Mouse (Mus musculus): ENCODE measurements around the gene Stk16.

The Stk16 gene

DNA sequence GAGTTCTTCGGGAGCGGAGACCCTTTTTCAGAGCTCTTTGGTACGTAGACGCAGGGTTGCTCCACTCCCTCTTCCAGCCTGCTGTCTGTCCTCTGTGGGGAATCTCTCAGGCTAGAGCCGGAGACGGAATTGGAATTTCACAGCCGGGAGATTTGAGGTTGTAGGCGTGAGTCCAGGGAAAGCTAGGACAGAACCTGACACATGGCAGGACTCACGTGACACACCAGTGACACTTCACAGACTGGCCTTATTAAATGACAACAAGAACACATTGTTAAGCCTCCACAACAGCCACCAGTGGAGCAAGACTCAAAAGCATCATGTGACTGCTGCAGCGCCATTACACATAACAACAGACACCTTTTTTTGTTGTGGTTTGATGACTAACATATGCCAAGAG, 29.0 kb downstream of the Stk16 start:
- WGBS: 52% methylated on average over 10 of the region's 10 CpGs

DNA sequence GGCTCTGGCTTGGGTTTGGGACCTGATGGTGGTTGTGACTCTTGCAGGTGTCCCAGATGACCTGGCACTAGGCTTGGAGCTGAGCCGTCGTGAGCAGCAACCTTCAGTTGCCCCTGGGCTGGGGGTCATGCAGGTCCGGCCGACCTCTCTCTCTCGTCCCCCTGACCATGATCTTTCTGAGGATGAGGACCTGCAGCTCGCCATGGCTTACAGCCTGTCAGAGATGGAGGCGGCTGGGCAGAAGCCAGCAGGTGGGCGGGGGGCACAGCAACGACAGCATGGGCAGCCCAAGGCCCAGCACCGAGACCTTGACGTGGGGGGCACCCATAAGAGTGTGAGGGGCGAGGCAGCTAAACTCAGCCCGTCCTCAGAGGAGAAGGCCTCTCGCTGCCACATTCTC, 32.8 kb downstream of the Stk16 start:
- 85% methylated on average over 14 of the region's 14 CpGs for WGBS

DNA sequence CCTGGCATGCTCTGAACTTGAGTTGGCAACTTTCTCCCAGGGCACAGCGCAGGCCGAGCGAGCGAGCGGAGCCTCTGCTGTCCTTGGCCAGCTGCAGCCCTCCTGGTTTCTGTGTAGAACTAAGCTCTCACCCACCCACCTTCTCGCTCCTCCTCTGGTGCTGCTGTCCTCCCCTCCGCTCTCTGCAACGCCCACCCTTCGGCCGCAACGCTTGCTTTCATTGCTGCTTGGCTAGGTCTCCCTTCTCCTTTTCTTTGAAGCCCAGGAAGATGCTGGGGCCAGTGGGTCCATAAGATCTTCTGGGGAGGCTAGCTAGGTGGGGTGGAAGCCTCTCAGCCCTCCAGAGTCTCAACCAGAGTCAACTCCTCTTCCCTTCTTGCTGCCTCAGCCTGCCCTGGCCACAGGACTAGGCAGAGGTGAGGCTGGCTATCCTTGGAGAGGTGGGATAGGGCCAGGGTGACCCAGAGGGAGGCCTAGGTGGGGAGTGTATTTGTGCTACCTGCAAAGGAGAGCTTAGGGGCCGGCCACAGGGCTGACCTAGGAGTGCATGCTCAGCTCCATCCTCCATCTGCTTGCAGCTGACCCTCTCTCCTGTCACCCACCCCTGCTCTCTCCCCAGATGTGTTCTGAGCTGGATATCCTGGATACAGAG, 33.7 kb downstream of the Stk16 start:
- WGBS: 58% methylated on average over 12 of the region's 12 CpGs

DNA sequence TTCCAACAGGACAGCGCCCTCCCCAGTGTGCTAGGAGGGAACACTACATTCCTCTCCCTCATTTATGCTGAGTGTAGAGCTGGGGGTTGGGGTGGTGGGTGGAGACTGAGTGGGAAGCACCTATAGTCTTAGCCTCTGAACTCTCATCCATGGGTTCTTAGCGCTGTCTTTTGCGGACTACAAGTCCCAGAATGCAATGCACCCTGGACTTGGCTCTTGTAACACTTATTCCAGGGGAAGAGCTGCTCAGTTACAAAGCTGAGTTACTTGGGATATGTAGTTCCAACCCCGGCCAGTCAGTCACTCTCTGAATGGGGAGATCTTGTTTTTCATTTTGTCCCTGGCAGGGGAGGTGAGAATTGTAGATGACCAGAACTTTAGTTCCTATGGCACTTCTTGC, 34.2 kb downstream of the Stk16 start:
- 20% methylated on average over 4 of the region's 4 CpGs for WGBS

DNA sequence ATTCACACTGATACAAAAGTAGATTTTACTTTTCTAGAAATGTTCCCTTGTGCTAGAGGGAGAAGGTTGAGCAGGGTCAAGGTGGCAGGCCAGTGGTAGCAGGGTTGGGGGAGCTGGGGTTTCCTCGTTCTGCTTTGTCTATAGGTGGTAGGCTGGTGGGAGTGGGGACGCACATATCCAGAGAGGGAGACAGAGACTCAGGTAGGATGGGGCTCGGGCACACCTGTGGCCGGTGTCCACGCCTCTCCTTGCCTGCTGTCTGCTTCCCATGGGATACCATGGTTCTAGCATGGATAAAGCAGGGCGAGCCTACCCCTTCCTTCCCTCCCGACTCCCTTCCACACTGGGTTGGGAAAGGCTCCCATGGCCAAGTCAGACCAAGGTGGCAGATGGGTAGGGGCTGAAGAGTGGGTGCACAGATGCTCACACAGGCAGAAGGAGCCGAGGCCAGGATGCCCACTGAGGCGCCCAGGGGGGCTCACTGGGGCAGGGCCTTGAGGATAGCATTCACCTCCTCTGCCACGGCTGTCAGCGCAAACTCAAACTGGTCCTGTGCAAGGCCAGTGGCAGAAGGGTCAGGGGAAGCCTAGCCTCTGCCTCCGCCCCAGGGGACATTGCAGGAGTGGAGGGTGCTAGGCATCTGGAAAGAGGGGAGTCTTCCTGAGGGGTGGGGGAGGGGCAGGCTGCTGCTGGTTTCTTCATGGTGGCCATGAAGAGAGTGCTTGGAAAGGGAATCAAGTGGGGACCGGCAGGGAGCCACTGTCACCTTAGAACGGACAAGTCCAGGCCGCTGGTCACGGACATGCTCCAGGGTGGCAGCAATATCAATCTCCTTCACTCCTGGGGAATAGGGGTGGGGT, 36.7 kb downstream of the Stk16 start:
- WGBS: 70% methylated on average over 16 of the region's 16 CpGs

DNA sequence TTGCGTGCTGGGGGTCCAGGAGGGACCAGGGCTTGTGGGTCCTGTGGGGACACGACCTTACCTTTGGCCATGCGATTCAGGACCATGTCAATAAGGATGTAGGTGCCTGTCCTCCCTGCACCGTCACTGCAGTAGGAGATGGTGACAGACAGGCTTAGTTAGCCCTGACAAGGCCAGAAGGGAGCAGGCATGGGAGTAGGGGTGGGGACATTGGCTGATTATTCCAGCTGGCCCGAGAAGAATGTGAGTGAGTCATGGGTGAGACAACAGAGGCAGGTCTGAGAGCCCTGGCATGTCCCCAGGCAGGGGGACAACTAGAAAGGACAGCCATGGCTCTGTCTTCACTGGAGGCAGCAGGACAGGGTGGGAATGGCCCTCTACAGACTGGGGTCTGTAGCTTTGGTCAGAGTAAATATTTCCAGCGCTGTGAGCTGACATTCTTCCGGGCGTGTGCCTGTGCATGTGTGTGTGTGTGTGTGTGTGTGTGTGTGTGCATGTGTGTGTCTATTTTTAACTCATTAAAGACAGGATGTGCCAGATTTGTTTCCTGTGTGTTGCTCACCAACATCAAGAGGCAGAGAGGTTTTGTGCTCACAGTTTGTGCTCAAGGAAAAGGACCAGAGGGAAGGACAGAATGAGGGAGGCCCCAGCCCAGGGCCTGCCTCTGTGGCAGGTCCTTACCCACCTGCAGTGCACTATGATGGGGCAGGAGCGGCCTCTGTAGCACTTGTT, 37.6 kb downstream of the Stk16 start:
- 39% methylated on average over 9 of the region's 9 CpGs for WGBS

DNA sequence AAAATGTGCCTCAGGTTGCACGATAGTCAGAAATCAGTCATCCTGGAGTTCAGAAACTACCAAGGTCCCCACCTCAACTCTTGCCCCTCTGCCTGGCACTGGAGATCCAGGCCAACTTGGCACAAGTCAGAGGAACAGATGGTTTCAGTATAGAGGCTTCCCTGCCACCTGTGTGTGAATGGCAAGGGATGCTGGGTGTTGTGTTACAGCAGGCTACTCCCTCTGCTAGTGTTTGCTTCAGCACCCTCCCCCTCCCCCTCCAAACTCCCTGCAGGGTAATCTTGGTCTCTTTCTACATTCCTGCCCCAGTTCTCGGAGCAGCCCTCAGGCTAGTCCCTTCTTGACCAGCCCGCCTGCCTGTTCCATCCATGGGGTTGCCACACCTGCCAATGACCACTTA, 39.9 kb downstream of the Stk16 start:
- WGBS: 68% methylated on average over 3 of the region's 3 CpGs

DNA sequence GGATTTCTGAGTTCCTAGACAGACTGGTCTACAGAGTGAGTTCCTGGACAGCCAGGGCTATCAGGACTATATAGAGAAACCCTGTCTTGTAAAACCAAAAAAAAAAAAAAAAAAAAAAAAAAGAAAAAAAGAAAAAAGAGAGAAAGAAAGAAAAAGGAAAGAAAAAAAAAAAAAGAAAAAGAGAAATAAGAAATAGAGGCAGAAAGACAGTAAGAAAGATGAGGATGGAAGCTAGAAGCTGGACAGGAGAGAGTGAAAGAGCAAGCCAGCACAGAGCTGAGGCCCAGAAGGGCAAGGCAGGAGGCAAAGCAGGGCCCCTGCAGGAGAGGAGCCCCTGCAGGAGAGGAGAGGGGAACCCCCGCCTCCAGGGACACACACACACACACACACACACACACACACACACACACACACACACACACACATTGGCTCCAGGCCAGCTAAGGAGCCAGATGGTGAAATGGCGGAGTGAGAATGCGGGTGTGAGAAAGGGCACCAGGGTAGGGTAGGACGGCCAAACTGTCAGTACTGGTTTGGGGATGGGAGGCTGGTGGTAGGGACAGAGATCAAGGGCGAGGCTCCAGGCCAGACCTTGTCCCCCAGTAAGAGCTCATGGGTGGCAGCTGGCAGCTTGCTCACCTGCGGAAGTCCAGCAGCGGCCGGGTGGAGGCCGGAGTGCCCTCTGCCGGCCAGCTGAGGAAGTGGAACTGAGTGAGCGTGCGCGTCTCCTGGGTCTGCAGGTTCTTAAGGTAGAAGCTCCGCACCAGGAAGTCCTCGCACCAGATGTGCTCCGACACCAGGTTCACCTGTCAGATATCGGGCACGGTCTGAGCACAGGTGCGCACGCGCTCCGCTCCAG, 40.7 kb downstream of the Stk16 start:
- WGBS: 10% methylated on average over 21 of the region's 22 CpGs

DNA sequence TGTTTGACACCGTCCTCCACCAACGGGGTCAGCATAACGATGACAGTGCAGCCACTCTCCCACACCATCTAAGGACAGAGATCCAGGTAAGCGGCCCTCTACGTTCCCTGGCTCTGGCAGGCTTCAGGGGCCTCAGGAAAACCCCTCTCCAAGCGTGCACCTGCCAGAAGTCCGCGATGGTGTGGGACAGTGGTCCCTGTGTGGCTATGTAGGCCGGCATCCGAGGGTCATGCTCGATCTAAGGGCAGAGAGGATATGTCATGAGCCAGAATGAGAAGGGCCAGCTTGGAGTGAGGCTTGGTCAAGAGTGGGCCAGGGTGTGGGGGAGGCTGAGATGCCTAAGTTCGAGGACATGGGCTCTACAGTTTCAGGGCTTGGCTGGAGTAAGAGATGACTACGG, 41.7 kb downstream of the Stk16 start:
- 75% methylated on average over 13 of the region's 13 CpGs for WGBS

DNA sequence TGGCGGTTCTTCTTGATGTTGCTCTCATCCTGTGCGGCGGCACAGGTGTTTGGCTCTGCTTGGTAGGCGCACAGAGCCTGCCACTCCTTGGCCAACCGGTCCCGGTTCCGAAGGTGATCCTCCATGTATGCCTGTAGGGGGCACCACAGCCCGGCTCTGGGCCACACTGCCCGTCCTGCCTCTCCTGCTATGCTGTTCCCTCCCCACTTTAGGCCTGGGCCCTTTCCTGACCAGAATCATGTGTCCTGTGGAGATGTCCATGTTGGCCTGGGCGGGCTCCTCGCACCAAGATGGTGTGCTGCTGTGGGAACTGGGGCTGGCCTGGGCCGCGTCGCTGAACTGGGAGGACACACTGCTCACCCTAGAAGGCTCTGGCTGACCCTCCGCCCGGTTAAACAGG, 42.4 kb downstream of the Stk16 start:
- 70% methylated on average over 16 of the region's 16 CpGs for WGBS

DNA sequence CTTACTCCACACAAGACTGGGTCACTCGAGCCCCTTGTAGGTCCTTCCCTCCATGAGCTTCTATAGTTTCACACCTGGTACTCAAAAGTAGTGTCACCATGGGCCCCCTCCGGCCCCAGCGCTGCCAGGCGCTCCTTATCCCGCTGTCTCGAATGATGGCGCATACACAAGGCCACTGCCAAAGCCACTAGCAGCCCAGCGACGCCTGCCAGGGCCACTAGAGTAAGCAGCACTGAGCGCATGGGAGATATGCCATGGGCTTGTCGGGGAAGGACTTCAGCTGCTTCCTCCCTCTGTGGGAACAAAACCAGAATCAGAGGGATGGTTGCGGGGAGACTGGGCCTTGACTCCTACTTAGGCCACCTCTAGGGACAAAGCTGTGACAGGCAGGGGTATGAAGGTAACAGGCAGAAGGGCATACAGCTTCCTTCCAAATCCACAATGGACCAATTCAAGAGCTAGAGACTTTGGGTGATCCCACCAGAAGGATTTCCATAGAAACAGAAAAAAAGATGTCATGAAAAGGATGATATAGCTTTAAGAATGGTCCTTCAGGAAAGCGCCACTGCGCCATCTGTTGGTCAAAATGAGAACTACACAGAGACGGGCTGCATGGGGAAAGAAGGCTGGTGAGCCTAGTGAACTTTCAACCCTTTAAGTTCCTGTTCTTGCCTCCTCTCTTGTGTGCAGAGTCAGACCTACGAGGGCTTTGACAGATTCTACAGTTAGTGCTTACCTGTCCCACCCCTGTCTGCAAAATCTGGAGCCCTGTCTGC, 43.4 kb downstream of the Stk16 start:
- 52% methylated on average over 16 of the region's 16 CpGs for WGBS

DNA sequence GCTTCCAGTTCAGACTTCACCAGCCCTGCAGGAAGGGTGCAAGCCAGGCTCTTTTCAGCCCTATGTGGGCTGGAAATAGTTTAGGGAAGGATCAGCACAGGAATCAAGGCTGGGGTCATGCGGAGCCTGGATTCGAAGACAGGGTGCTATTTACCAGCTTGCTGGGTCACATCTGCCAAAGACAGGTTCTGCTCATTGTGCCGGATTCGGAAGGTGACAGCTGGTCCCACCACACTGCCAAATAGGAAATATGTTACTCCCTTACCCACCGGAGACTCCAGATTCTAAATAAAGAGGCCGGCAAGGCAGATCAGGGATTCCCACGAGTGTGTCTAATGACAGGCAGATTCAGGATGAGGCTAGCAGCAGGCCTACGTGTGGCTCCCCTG, 44.0 kb downstream of the Stk16 start:
- 30% methylated on average over 8 of the region's 8 CpGs for WGBS

DNA sequence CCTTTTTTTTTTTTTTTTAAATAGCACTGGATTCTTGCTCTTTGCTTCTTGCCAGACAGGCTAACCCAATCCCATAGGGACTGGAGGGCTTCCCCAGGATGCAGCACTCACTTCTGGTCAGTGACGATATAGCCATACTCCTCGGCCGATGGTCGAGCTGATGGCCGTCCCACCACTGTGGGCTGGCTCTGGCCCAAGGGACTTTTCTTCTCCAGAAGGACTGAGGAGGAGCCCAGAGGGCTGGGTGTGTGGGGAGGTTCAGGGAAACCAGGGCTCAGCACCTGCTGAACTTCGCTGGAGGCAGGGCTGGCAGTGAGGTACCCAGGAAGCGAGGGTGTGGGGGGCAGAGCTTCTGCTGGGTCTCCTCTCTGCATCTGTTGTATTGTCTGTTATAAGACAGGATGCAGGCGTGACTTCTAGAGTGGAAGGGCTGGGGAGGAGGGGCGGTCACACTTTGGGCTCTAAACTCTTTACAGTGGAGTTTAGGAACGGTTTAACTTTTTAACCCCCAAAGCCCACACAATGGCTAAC, 44.9 kb downstream of the Stk16 start:
- WGBS: 54% methylated on average over 10 of the region's 10 CpGs

DNA sequence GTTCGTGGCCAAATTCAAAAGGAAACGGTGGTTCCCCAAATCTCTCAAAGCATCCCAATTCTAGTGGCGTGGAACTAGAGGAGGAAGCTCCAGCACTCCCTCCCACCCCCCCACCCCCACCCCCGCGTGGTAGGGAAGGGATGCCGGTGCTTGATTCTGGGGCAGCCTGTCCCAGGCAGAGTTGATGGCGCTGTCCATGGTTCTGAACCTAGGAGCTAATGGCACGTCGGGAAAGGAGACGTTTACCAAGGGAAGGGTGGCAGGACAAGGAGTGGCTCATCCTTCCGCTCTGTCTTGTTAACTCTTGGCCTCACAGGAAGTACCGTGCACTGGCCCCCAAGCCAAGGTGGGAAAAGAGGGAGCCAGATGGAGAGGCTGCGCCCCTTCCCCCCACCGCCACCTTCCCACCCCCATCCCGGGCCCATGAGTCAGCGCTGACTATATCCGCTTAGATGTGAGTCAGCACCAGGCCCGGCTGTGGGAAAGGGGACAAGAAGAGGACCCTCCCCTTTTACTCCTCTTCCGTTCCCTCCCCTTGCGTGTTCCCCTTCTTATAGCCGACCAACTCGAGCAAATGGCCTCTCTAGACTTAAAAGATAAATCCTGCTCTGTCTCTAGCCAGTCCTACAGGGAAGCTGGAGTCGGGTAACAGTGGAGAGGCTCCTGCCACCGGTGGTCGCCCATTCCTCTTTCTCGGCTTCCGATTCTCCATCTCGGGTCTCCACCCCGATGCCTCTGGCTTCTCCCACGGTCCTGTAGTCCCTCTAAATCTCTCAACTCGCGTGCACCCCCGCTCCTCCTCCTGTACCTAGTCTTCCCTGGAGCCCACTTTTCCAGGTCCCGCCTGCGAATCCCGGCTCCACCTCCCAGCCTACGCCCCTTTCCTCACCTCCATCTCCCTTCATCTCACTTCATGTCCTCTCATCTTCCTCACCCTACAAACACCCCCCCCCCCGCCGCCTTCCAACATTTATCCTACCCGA, 52.6 kb downstream of the Stk16 start:
- 2% methylated on average over 40 of the region's 40 CpGs for WGBS

DNA sequence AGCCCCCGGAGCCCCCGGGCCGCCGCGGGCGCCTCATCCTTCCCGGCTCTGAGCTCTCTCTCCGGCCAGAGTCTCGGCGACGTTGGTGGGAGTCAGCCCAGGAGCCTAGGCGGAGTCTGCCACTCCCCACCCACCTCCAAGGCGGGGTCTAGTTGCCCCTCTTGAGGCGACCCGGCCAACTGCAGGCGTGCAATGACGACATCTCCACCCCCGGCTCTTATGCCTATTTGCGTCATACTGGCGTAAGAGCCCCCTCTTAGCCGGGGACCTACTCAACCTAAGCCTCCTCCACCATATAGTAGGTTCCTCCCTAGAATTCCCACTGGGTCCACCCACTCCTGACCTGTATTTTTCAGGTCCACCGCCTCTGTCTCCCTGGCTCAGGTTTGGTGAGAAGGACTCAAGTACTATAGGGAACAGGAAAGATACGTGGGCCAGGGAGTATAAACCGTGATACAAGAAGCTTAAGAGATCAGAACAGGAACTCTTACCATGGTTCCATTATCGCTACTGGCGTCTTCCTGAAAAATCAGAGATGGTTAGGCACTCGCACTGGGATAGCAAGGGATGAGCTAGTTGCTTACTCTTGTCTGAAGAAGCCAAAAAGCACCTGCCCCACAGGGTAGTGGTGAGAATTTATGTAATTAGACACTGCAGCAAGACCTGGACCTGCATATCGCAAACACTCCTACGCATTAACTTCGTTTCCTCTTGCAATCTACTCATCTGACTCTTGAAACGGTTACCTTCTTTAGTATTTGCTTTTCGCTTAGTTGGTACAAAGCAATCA, 53.6 kb downstream of the Stk16 start, which contains the start of gene Ptprn:
TSS of gene Ptprn (minus strand) at position 412 of the 790 bp plus-strand sequence.
- 10% methylated on average over 32 of the region's 32 CpGs for WGBS
